Mouse (Mus musculus): ENCODE results near the gene Ggn.
"Not testable (repeated sequence)": the region's sequence is repeated elsewhere in the genome, so short reads cannot be mapped to it uniquely, and the experiment has no call there.

Ggn gene

DNA sequence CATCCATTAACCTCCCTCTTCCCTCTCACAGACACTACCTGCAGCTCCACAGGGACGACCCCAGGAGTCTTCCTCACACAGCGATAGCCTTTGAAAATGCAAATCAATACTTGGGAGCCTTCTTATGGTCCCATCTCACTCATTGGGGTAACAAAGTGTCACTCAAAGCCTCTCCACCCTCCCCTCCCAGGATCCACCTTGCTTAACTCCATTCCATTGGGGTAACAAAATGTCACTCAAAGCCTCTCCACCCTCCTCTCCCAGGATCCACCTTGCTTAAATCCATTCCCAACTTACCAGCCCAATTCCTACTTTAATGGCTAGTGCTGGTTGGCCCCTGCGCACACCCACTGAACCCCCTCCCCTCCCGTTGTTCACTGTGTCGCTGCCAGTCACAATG is 11.7 kb upstream of the Ggn start:
- DNase-seq (ENCODE audit: extremely low spot score, low read depth, low spot score) = no peak

DNA sequence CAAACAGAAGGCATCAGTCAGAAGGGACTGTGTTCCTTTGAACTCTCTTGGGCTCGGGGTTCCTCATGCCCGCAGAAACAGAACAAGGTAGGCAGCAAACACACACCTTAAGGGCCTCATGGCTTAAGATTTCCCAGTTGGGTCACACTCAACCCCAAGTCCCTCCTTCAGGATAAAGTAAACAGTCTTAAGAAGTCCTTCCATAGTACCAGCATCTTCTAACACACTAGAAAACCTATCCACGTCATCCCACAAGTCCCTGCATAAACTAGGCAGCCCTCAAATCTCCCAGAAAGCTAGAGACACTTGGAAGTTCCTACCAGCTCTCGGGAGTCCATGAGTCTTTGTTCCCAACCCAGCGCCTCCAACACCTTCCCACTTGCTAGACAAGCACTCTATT is 7.7 kb upstream of the Ggn start:
- DNase-seq (ENCODE audit: extremely low spot score, low read depth, low spot score) = no peak

DNA sequence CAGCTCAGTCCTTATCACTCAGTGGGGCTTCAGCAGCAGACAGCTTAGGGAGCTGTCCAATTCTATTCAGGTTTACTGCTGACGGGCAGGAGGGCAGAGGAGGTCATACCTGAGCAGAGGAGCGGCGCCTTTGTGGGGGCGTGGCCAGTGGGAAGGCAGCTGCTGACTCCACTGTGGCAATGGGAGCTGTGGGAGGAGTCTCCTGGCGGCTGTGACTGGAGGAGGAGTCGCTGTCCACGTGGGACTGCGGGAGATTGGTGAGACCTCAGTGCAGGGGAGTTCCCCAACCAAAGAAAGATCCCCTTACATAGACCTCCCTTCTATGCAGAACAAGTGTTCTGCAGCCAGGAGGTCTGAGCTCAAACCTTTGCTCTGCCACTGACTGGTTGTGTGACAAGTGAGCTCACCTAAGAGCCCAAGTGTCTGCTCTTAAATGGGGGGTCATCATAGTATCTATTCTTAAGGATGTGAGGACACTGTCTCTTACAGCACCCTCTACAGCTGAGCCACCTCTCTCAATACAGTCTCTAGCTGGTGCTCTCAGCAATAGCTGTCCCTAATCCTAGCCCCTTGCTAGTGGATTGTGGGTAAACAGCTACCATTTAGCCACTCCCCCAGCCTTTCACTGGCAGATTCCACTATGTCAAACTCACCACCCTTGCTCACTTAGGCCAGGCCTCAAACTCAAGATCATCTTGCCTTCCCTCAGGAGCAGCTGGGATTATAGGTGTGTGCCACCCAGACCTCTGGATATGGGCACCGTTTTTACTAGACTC is 7.1 kb upstream of the Ggn start:
- DNase-seq (ENCODE audit: extremely low spot score, low read depth, low spot score) = no peak

DNA sequence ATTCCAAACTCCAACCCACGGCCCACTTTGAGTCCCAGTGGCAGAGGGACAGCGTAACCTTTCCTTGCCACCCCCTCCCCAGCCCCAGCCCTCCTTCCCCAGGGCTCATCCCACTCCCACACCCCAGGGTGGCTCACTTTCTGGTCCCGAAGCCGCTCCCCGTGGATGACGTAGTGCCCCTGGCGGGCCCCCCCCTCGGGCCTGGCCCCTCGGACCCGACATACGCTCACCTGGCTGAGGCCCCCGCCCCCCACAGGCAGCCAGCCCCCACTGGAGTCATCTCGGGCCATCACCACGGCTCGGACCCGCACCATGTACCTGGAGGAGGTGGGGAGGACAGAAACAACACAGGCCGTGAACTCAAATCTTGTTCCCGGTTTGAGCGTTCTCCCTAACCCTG is 2.4 kb upstream of the Ggn start:
- DNase-seq (ENCODE audit: extremely low spot score, low read depth, low spot score) = no peak

DNA sequence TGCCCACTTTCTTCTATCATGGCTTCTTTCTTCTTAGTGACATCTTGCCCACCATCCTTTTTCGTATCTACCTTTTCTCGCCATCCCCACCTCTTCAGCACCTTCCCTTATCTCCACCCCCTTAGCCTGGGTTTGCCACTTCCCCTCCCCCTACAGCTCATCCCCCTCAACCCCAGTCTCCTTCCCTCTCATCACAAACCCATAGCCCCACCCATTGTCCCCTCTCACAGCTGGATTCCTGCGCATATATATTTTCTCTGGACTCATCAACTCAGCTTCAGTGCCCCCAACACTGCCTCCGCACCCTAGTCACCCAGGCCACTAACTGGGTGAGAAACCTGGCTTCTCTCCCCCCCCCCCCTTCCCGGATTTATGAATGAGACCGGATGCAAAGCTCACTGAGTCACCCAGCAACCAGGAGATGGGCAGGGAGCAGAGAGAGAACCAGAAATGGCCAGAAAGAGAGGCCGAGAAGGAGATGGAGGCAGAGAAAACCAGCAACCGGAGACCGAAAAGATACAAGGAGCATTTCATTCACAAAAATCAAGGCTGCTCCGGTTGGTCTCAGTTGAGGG is 1.8 kb upstream of the Ggn start:
- no peak for DNase-seq (ENCODE audit: extremely low spot score, low read depth, low spot score)

DNA sequence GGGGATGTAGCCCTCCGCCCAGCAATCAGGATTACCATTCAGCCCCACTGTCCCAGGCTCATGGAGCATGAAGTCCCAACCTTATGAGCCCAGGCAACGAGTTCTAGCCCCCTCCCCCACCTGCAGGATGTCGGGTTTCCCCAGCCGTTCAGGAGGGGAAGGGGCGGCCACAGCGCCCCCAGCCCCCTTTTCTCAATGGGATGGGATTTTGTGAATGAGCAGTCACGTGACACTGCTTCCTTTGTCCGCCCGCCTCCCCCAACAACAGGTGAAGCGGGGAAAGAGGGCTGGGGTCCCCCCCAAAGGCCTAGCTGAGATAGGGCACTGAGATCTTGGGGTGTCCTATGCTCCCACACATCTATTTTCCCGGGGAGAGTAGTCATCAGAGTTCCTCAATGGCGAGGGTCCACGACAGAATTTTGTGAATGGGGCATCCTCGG is 1.2 kb upstream of the Ggn start:
- DNase-seq (ENCODE audit: extremely low spot score, low read depth, low spot score) = no peak

DNA sequence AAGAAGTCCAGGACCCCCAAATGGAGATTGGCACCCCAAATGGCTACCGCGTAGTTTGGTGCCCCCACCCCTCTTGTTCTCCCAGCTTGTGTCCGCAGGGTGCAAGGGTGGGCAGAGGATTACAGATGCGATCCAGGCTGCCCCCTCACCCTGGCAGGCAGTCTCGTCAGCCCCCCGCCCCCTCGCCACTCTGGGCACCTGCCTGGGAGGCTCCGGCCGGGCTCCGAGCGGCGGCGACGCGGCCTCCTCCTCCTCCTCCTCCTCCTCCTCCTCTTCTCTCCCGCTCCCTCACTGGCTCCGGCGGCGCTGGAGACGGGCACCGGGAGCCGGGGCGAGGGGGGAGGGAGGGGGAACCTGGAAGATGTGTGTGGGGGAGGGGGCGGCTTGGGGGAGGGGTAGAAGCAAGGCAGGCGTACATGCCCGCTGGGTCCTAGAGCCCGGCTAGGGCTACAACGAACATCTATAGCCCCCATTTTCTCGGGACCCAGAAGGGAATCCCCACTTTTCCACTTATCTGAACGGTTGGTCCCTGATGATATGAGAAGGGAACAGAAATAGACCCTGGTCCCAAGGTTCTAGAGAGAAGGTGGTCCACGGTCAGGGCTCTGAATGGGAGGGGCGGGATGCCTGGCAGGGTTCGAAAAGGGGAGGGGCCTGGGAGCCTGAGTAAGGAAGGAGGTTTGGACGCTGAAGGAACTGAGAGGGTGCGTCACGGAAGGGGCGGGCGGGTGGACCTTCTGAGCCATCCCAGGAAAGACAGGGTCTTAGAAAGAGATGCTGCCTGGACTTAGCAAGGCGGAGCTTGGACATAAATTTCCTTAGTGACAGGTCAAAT is 562 bp upstream of the Ggn start:
- DNase-seq (ENCODE audit: extremely low spot score, low read depth, low spot score) = peak; percentile 68

DNA sequence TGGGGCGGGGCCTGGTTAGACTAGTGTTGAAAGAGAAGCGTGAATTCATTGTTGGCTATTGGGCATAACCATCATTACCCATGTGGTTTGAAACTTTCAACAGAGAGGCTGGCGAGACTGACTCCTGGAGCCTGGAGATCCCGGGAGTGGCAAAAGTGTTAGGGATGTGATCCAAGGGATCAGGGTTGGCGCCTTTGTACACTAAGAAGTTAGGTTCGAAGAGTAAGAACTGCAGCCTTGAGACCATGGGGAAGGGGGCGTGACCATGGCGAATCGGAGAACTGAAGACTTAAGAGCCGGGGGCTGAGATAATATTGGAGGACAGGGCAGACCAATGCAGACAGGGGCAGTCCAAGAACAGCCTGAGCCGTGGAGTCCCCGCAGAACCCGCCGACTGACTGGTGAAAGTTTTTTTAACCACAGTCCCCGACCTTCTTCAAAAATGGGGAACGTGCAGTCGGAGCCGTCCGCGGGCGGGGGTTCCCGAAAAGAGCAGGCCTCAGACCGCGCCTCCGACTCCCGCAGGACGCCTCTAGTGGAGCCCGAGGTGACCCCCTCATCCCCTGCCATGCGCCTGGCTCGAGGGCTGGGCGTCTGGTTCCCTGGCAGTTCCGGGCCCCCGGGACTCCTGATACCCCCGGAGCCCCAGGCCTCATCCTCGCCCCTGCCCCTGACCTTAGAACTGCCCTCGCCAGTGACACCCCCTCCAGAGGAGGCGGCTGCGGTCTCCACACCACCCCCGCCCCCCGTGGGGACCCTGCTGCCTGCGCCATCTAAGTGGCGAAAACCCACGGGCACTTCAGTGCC is 948 bp downstream of the Ggn start:
- no peak for DNase-seq (ENCODE audit: extremely low spot score, low read depth, low spot score)

DNA sequence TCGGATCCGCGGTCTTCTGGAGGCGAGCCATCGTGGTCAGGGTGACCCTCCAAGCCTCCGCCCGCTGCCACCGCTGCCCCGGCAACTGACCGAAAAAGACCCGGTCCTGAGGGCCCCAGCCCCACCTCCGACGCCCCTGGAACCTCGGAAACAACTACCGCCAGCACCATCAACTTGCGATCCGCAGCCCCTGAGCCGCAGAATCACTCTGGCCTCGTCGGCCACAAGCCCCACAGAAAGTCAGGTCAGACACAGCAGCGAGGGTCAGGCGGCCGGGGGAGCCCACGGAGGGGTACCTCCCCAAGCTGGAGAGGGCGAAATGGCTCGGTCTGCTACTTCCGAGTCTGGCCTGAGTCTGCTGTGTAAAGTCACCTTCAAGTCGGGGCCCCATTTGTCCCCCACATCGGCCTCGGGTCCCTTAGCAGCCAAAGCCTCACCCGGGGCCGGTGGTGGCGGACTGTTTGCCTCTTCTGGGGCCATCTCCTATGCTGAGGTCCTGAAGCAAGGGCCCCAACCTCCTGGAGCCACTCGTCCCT is 1.6 kb downstream of the Ggn start:
- DNase-seq (ENCODE audit: extremely low spot score, low read depth, low spot score) = no peak

DNA sequence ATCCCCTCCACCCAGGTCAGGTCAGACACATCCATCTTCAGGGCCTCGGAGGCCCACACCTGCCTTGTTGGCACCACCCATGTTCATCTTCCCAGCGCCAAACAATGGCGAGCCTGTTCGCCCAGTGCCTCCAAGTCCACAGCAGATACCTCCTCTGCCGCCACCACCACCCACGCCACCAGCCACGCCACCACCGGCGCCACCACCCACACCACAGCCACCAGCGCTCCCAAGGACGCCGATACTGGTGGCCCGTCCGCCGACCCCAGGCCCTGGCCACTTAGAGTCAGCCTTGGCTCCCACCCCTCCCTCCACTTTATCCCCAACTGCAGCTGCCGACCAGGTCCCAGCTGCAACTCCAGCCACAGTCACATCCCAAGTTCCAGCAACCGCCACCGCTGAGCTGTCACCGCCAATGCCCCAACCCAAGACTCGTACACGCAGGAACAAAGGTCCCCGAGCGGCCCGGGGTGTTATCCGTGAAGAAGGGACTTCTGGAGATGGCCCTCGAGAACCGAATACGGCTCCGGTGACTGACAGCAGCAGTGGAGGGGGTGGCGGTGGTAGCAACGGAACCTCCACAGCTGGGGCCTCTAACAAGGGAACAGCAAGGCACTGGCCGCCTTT is 2.5 kb downstream of the Ggn start:
- DNase-seq (ENCODE audit: extremely low spot score, low read depth, low spot score) = no peak

DNA sequence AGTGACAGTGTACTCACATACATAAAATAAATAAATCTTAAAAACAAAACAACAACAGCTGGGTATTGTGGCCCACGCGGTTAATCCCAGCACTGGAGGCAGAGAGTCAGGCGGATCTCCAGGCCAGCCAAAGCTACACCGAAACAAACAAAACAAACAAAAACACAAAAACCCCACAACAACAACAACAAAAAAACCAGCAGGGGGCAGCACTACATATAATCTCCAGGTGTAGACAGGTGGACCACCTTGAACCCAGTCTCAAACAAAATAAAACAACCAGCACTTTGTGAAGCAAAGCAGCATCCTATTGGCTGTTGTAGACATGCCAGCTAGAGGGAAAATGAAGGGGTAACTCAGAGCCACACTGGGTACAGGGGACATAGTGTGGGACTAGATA is 8.1 kb downstream of the Ggn start:
- DNase-seq (ENCODE audit: extremely low spot score, low read depth, low spot score) = no peak

DNA sequence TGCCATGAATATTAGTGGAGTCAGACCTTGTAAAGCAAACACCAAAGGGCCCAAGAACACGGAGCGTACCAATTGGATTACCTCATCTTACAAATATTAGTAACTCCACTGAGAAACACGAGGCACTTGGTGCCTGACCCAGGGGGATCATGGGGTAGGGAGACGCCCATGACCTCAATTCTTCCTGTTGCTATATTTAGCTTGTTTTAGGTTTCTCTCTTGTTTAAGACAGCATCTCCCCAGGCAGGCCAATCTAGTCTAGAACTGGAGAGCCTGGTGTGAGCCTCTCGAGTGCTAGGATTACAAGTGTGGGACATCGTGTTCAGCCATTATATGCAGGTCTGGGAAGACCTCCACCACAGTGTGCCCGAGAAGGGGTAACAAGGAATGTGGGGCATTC is 9.3 kb downstream of the Ggn start:
- no peak for DNase-seq (ENCODE audit: extremely low spot score, low read depth, low spot score)

DNA sequence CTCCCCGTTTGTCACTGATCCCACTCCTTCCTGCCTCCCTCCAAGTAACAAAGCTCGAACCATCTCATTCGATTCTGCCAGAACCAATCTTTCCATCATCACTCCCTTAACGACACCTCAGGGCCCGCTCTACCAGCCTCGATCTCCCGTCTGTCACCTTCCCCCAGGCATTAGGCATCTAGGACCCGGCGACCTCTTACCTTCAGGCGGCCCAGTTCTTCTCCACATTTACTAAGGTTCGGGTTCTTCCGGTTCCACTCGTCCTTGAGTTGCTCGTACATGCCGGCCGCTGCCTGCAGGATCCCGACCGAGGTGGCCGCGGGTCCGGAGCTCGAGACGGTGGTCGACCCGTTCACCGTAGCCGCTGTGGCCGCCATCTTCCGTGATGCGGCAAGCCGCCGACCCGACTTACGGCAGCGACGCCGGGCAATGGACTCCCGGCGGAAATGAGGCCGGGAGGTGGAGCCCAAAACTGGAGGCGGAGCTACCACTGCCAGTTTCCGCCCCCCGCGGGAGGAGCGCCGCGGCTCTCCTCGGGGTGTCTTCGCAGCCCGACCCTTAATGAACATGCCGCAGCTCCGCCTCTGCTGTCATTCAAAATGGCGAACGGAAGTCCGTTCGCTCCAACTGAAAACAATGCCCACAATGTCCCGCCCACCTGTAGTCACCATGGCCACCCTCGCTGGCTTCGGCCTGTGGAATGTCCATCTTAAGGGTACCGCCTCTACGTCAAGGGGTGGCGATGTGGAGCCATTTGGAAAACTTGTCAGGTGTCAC is 10.3 kb downstream of the Ggn start, which contains the start of gene Psmd8:
Gene Psmd8 (minus strand): TSS at position 625 of the 777 bp plus-strand sequence.
- peak; percentile 98 for DNase-seq (ENCODE audit: extremely low spot score, low read depth, low spot score)

DNA sequence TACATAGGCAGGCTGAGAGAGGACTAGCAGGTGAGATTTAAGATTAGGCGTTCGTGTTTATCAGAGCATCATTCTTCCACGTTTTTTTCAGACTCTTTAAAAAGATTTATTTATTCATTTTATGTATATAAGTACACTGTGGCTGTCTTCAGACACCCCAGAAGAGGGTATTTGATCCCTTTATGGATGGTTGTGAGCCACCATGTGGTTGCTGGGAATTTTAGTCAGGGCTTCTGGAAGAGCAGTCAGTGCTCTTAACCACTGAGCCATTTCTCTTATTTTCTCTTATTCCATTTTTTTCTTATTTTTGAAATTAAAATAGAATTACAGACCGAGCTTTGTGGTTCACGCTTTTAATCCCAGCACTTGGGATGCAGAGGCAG is 10.8 kb downstream of the Ggn start:
- no peak for DNase-seq (ENCODE audit: extremely low spot score, low read depth, low spot score)

DNA sequence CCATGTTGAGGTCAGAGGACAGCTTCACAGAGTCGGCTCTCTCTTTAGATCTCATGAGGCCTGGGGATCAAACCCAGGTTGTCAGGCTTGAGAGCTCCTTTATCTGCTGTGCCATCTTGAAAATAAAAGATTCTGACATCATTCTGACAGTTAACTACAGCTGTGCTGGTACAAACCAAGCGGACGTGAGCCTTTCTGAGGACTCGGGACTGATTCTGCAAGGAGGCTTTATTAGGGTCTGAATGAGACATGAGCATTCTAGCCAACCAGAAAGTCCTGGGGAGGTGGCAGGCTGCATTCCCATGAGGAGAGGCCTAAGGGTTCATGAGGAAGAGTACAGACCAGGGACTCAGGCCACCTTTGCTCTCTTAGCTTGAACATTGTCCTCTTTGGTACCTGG is 11.3 kb downstream of the Ggn start:
- not testable (repeated sequence) for DNase-seq (ENCODE audit: extremely low spot score, low read depth, low spot score)

DNA sequence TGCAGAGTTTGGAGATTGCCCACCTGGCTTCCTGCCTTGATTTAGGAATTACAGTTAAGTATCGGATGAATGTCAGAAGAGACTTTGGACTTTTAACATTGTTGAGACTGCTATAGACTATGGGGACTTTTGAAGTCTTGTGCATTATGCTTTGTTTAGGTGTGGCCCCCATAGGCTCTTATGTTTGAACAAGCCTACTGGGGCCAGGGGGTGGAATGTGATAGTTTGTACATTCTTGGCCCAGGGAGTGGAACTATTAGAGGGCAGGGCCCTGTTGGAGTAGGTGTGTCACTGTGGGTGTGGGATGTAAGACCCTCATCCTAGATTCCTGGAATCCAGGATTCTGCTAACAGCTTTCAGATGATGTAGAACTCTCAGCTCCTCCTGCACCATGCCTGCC is 24.2 kb downstream of the Ggn start:
- not testable (repeated sequence) for DNase-seq (ENCODE audit: extremely low spot score, low read depth, low spot score)

DNA sequence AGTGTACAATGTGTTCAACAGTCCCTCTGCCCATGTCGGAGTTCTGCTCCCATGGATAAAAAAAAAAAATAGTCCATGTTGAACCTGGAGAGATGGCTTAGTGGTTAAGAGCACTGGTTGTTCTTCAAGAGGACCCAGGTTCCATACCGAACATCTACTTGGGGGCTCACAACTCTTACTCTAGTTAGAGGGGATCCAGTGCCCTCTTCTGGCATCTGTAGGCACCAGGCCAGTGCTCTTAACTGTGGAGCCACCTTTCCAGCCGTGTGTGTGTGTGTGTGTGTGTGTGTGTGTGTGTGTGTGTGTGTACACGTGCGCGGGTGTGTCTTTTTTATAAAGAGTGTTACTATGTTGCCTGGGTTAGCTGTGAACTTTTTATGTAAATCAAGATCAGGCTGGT is 32.6 kb downstream of the Ggn start:
- DNase-seq (ENCODE audit: extremely low spot score, low read depth, low spot score) = no peak

DNA sequence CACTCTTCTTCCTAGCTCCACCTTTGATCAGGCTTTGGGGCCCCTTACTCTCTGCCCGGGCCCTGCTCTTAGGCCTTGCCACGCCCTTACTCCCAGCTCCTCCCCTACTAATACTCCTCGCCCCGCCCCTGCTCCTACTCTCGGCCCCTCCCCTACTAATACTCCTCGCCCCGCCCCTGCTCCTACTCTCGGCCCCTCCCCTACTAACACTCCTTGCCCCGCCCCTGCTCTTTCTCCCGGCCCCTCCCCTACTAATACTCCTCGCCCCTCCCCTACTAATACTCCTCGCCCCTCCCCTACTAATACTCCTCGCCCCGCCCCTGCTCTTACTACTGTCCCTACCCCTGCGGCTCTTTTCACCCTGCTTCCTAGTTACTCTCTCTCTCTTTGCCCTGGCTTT is 41.0 kb downstream of the Ggn start:
- DNase-seq (ENCODE audit: extremely low spot score, low read depth, low spot score) = not testable (repeated sequence)

DNA sequence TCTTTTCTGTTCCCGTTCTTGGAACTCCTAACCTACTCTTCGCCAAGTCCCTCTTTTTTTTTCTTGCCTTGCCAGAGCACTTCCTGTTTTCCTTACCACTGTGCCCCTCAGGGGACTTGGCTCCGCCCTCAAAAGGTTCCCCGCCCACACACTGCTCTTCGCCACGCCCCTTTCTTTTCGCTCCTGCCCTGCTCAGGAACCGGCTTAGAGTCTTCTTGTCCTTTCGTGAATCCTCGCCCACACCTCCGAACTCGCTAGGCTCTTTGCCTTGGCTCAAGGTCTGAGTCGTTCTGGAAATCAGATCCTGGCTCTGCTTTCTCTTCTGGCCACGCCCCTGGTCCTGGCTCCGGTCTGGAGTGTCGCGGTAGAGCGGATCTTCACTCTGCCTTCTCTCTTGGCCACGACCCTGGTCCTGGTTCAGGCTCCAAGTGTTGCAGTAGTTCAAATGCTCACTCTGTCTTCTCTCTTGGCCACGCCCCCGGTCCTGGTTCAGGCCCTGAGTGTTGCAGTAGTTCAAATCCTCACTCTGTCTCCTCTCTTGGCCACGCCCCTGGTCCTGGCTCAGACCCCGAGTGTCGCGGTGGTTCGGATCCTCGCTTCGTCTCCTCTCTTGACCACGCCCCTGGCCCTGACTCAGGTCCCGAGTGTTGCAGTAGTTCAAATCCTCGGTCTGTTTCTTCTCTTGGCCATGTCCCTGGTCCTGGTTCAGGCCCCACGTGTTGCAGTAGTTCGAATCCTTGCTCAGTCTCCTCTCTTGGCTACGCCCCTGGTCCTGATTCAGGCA is 41.6 kb downstream of the Ggn start:
- DNase-seq (ENCODE audit: extremely low spot score, low read depth, low spot score) = no peak
